Mouse (Mus musculus) lung, postnatal 0 days (tissue): Measurements from ENCODE around the gene Hoxa4.

Source experiments
- CTCF ChIP-seq: IDR thresholded peaks from 2 replicates; pipeline ENCODE4 v1.5.1; 2016; ENCODE audit warnings: antibody characterized with exemption, mild to moderate bottlenecking
- EP300 ChIP-seq: IDR thresholded peaks from 2 replicates; pipeline ENCODE4 v1.6.1; 2016; ENCODE audit warnings: antibody characterized with exemption, mild to moderate bottlenecking, control low read depth

- TF ChIP-seq CTCF (no peak), EP300 (no peak)
Observed at GRCm38 (mm10) chr6:52159164-52159761, 32.3 kb downstream of the Hoxa4 start.
